12 mouse cellular contexts compared by ENCODE assay signal in genomic region chr6:120715227-120715626, GRCm38 (mm10). TPM values are rescaled to one million over a fixed set of nuclear protein-coding genes. Genes with fewer than 3 reads are reported as not detected.
DNase-seq lines count a peak whose midpoint lies in the region; ATAC-seq lines count a peak whose summit lies in the region.
"Had no signal": no experiment of that assay in that cellular context is flagged by ENCODE, and none has a peak within 500 bp of the region (broad histone marks: within the 10 kb centered on the region; RNA-seq: fewer than 3 reads in every experiment).

No protein-coding gene starts in this region.

- peak; percentile 28 for DNase-seq in hindbrain, embryonic 11.5 days (ENCODE audit: low spot score)
- DNase-seq in ovary, postnatal 14 days (ENCODE audit: low spot score), result peak; percentile 0
- no peak for DNase-seq in ovary, postnatal 10 days (ENCODE audit: low spot score)
- peak; percentile 12 for DNase-seq in splenic B cell, adult 2 months (ENCODE audit: low read depth, low spot score)
- no peak for DNase-seq in natural killer cell, adult 2 months (ENCODE audit: low spot score in 2 of 2)
- DNase-seq in ovary, postnatal 36 days (ENCODE audit: low spot score), result no peak
- DNase-seq: adrenal gland, adult 8-10 months; gastrocnemius, postnatal 36 days had no signal

- 59% methylated on average over 5 of the region's 5 CpGs for WGBS in hindbrain, embryonic 11.5 days
- 49% methylated on average over 5 of the region's 5 CpGs for WGBS in hindbrain, embryonic 16.5 days
- WGBS in hindbrain, embryonic 13.5 days, result 60% methylated on average over 5 of the region's 5 CpGs

- no peak overlapping the region for H3K4me2 ChIP-seq in hindbrain, embryonic 11.5 days (replicated peaks; ENCODE audit: low read depth, low read length)
- no peak overlapping the region for H3K4me2 ChIP-seq in hindbrain, embryonic 16.5 days (ENCODE audit: low read length)
- no peak overlapping the region for H3K4me2 ChIP-seq in hindbrain, embryonic 13.5 days
- H3K4me2 ChIP-seq: liver, embryonic 12.5 days had no signal

- H3K36me3 ChIP-seq in hindbrain, embryonic 11.5 days (ENCODE audit: control insufficient read depth, insufficient read depth, low read length), result no peaks in the 10 kb centered on the region
- no peaks in the 10 kb centered on the region for H3K36me3 ChIP-seq in hindbrain, embryonic 16.5 days (ENCODE audit: control insufficient read depth, insufficient read depth, low read length)
- no peaks in the 10 kb centered on the region for H3K36me3 ChIP-seq in hindbrain, embryonic 13.5 days
- H3K36me3 ChIP-seq in splenic B cell, adult 2 months (ENCODE audit: control insufficient read depth, insufficient read depth, low read length, poor library complexity, severe bottlenecking), result no peaks in the 10 kb centered on the region
- H3K36me3 ChIP-seq: liver, embryonic 12.5 days had no signal

- H3K27me3 ChIP-seq in hindbrain, embryonic 11.5 days (ENCODE audit: control insufficient read depth, insufficient read depth, low read length), result no peaks in the 10 kb centered on the region
- no peaks in the 10 kb centered on the region for H3K27me3 ChIP-seq in hindbrain, embryonic 16.5 days (replicated peaks; ENCODE audit: control insufficient read depth, insufficient read depth, low read length)
- H3K27me3 ChIP-seq in hindbrain, embryonic 13.5 days, result no peaks in the 10 kb centered on the region
- H3K27me3 ChIP-seq in splenic B cell, adult 2 months (ENCODE audit: control insufficient read depth, insufficient read depth, low read length, poor library complexity, severe bottlenecking), result no peaks in the 10 kb centered on the region; the same call in 1 of the 2 replicates
- H3K27me3 ChIP-seq: CH12.LX; liver, embryonic 12.5 days had no signal

- H3K27ac ChIP-seq in hindbrain, embryonic 11.5 days (ENCODE audit: low read depth, low read length), result peak overlapping the region; percentile 25; the same call in 1 of the 2 replicates
- no peak overlapping the region for H3K27ac ChIP-seq in hindbrain, embryonic 16.5 days (ENCODE audit: low read depth, low read length)
- H3K27ac ChIP-seq in hindbrain, embryonic 13.5 days, result peak overlapping the region; percentile 4; the same call in 1 of the 2 replicates
- H3K27ac ChIP-seq: liver, embryonic 12.5 days had no signal

- H3K9me3 ChIP-seq in hindbrain, embryonic 11.5 days (ENCODE audit: control insufficient read depth, low read length), result no peaks in the 10 kb centered on the region
- H3K9me3 ChIP-seq in hindbrain, embryonic 16.5 days (ENCODE audit: control insufficient read depth, low read length), result no peaks in the 10 kb centered on the region
- H3K9me3 ChIP-seq in hindbrain, embryonic 13.5 days, result no peaks in the 10 kb centered on the region
- H3K9me3 ChIP-seq: liver, embryonic 12.5 days had no signal

- peaks cover 4% of the 10 kb centered on the region; the same call in 1 of the 2 replicates for H3K4me1 ChIP-seq in hindbrain, embryonic 11.5 days (replicated peaks; ENCODE audit: control insufficient read depth, insufficient read depth, low read length)
- peaks cover 6% of the 10 kb centered on the region; the same call in 1 of the 2 replicates for H3K4me1 ChIP-seq in hindbrain, embryonic 16.5 days (ENCODE audit: control insufficient read depth, insufficient read depth, low read depth, low read length)
- H3K4me1 ChIP-seq in hindbrain, embryonic 13.5 days (replicated peaks), result peaks cover 25% of the 10 kb centered on the region

- no peak overlapping the region for H3K9ac ChIP-seq in hindbrain, embryonic 11.5 days (ENCODE audit: low read depth, low read length)
- no peak overlapping the region for H3K9ac ChIP-seq in hindbrain, embryonic 16.5 days (ENCODE audit: low read depth, low read length)
- H3K9ac ChIP-seq in hindbrain, embryonic 13.5 days, result no peak overlapping the region
- H3K9ac ChIP-seq: liver, embryonic 12.5 days had no signal

- ATAC-seq in hindbrain, embryonic 11.5 days (ENCODE audit: low FRiP score), result no peak
- no peak for ATAC-seq in hindbrain, embryonic 16.5 days
- no peak for ATAC-seq in hindbrain, embryonic 13.5 days (ENCODE audit: low FRiP score)
- ATAC-seq: liver, embryonic 12.5 days had no signal

- H3K4me3 ChIP-seq in hindbrain, embryonic 11.5 days (ENCODE audit: low read depth, low read length), result no peak overlapping the region
- H3K4me3 ChIP-seq in hindbrain, embryonic 16.5 days (ENCODE audit: low read length), result no peak overlapping the region
- H3K4me3 ChIP-seq in hindbrain, embryonic 13.5 days, result no peak overlapping the region
- H3K4me3 ChIP-seq: liver, embryonic 12.5 days had no signal

RNA-seq across cellular contexts. Expression of gene Cecr2, which starts 49.1 kb away (rescaled TPM):
- 18.8 and 27.7 TPM in 2 replicates for polyA plus RNA-seq in hindbrain, embryonic 11.5 days (2014; fragmentation: Nextera tagmentation; extraction: Ambion mirVana)
- polyA plus RNA-seq in hindbrain, embryonic 16.5 days (2015; fragmentation: Nextera tagmentation; extraction: Ambion mirVana), result 1.8 and 2.0 TPM in 2 replicates
- 4.7 and 5.7 TPM in 2 replicates for polyA plus RNA-seq in hindbrain, embryonic 13.5 days (2015; fragmentation: Nextera tagmentation; extraction: Ambion mirVana)

RNA-seq across cellular contexts. Expression of gene Slc25a18, which starts 58.2 kb away (rescaled TPM):
- polyA plus RNA-seq in hindbrain, embryonic 11.5 days (2014; fragmentation: Nextera tagmentation; extraction: Ambion mirVana), result 2.2 and 2.3 TPM in 2 replicates
- 28.4 and 35.8 TPM in 2 replicates for polyA plus RNA-seq in hindbrain, embryonic 16.5 days (2015; fragmentation: Nextera tagmentation; extraction: Ambion mirVana)
- 6.9 and 7.9 TPM in 2 replicates for polyA plus RNA-seq in hindbrain, embryonic 13.5 days (2015; fragmentation: Nextera tagmentation; extraction: Ambion mirVana)

Comparison
In these comparisons a context has a peak if more than half of its experiments do, and no peak if none do; other contexts are left out.
1. DNase-seq: peak in hindbrain, embryonic 11.5 days (single experiment), ovary, postnatal 14 days (single experiment) and splenic B cell, adult 2 months (single experiment); none in ovary, postnatal 10 days (single experiment), natural killer cell, adult 2 months (0 of 2) and ovary, postnatal 36 days (single experiment).